Mouse (Mus musculus) hindbrain, embryonic 14.5 days (tissue): ENCODE data around the gene Rnf145. TPM values are rescaled to one million over a fixed set of nuclear protein-coding genes. Genes with fewer than 3 reads are reported as not detected.

Source experiments
- ATAC-seq: fragments of 200-750 bp; cut with Nextera tagmentation; 2 replicates; pipeline ENCODE4 v1.8.0; 2017; ENCODE audit warnings: moderate number of reproducible peaks, mild to moderate bottlenecking, moderate TSS enrichment, moderate library complexity; ENCODE audit not compliant: low FRiP score
- DNase-seq: peaks from one replicate; pipeline ENCODE4 v3.0.0-alpha.2; 2015; ENCODE audit warnings: low spot score
- H3K27ac ChIP-seq: fragments of 300-500 bp; sonication (generic); 2 replicates; pipeline ENCODE4 v1.5.1; 2014; ENCODE audit warnings: mild to moderate bottlenecking, moderate library complexity
- H3K27me3 ChIP-seq: fragments of 300-500 bp; sonication (generic); 2 replicates; pipeline ENCODE4 v1.6.1; 2014; ENCODE audit warnings: mild to moderate bottlenecking, low read length, mixed read lengths; ENCODE audit not compliant: control insufficient read depth, insufficient read depth
- H3K36me3 ChIP-seq: fragments of 300-500 bp; sonication (generic); replicated peaks from 2 replicates; pipeline ENCODE4 v1.6.1; 2014; ENCODE audit not compliant: control insufficient read depth, insufficient read depth
- H3K4me1 ChIP-seq: fragments of 300-500 bp; sonication (generic); replicated peaks from 2 replicates; pipeline ENCODE4 v1.6.1; 2014; ENCODE audit warnings: antibody characterized with exemption, low read length, mixed read lengths; ENCODE audit not compliant: control insufficient read depth, insufficient read depth
- H3K4me2 ChIP-seq: fragments of 300-500 bp; sonication (generic); replicated peaks from 2 replicates; pipeline ENCODE4 v1.6.1; 2014; ENCODE audit warnings: mild to moderate bottlenecking, moderate library complexity
- H3K4me3 ChIP-seq: fragments of 300-500 bp; sonication (generic); replicated peaks from 2 replicates; pipeline ENCODE4 v1.5.1; 2014; ENCODE audit warnings: mild to moderate bottlenecking, low read length
- H3K9ac ChIP-seq: fragments of 300-500 bp; sonication (generic); 2 replicates; pipeline ENCODE4 v1.6.1; 2014
- H3K9me3 ChIP-seq: fragments of 300-500 bp; sonication (generic); 2 replicates; pipeline ENCODE4 v1.6.1; 2016; ENCODE audit warnings: low read length; ENCODE audit not compliant: control insufficient read depth
- WGBS: fragments of 180-500 bp; shearing (Covaris S2); extraction: QIAGEN DNeasy Blood & Tissue Kit; methylation state at CpG from one replicate; pipeline ENCODE4 v1.1.7; 2014; 5-methylcytosine and 5-hydroxymethylcytosine counted together
- polyA plus RNA-seq: library from polyadenylated mRNA; unstranded; fragments of >200 nt; fragmentation: Nextera tagmentation; extraction: Ambion mirVana; gene quantifications from 2 replicates; pipeline ENCODE4 v1.2.1, GENCODE M21; 2014

Gene Rnf145
- polyA plus RNA-seq, 1 experiment from 2014 or later = 134 TPM

DNA sequence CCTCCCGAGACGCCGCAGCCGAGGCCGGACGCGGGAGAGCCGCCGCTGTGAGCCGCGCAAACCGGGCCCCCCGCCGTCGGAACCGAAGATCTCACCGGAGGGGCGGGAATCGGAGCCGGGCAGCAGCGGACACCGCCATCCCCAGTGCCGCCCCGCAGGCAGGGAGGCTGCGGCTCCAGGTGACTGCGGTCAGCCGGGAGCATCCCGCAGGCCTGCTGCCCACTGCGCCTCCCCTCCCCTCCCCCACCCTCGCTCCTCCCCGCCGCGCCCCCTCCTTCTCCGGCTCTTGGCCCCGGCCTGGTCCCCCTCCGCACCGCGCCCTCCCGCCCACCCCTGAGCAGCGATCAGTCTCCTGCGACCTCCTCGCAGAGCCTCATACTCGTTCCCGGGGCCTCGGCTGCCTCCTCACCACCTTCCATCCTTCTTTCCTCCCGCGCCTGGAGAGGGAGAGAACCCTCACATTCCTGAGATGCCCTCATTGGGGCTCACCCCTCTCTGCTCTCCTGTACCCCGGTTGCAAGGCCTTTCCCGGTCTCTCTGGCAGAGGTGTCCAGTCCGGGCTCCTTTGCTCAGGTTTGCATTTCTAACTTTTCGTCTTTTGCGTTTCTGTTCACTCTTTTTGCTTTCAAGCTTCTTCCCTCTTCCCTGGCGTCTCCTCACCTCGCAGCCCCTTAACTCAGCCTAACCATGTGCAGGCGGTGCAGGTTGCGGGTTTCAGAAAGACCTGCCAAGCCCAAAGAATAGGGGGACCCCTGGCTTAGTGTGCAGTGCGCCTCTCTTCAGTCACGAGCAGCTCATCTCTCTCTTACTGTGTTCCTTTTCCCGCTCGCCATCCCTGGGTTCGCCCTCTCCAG is 559 bp downstream of the Rnf145 start:
- DNase-seq (no peak), ATAC-seq (peak; percentile 48)
- Histone ChIP-seq H3K4me1 (peaks cover 31% of the 10 kb centered on the region), H3K36me3 (no peaks in the 10 kb centered on the region), H3K9ac (peak overlapping the region; percentile 98), H3K27ac (peak overlapping the region; percentile 97), H3K4me2 (peak overlapping the region; percentile 72), H3K27me3 (no peaks in the 10 kb centered on the region), H3K9me3 (no peaks in the 10 kb centered on the region), H3K4me3 (peak overlapping the region; percentile 99)
- 1% methylated on average over 35 of the region's 61 CpGs for WGBS

DNA sequence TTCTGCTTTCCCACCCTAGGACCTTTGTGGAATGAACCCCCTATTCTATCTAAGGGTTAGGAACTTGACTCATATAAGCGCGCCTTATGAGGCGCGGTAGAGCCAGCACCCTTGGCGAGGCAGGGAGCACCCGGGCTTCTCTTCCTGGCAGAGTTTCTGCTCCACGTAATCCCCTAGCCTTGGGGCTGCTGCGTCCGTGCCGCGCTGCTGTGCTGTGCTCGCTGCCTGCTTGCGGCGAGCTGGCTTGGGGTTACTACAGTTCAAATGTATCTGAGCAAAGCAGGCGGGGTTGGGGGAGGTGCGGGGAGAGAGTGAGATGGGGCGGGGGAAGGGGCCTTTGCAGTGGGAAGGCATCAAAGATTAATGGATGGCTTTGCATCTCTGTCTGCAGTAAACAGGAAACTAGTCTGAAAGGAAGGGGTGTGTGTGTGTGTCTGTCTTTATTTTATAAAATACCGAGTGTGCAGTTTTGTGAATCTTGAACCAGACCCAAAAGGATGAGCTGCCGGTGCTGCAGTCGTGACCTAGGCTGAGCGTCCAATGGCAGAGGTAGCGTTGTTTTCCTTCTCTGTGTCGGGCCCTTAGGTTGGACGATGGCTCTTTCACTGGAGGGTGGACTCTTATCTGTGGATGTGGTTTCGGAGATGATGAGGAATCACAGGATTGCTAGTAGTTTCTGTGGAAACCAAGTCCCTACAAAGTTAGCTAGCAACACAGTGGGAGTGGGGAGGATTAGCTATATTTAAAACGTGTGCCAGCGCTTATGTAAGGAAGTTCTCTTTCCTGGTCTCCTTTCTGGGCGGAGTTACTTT is 1.4 kb downstream of the Rnf145 start:
- DNase-seq (peak; percentile 74), ATAC-seq (peak; percentile 83)
- peaks cover 8% of the 10 kb centered on the region for H3K36me3 ChIP-seq
- H3K27ac ChIP-seq = peak overlapping the region; percentile 97
- under 1% methylated on average over 28 of the region's 28 CpGs for WGBS
- H3K27me3 ChIP-seq = no peaks in the 10 kb centered on the region
- peak overlapping the region; percentile 72 for H3K4me2 ChIP-seq
- H3K4me1 ChIP-seq = peaks cover 31% of the 10 kb centered on the region
- H3K9me3 ChIP-seq = no peaks in the 10 kb centered on the region
- peak overlapping the region; percentile 99 for H3K4me3 ChIP-seq
- H3K9ac ChIP-seq = peak overlapping the region; percentile 98

DNA sequence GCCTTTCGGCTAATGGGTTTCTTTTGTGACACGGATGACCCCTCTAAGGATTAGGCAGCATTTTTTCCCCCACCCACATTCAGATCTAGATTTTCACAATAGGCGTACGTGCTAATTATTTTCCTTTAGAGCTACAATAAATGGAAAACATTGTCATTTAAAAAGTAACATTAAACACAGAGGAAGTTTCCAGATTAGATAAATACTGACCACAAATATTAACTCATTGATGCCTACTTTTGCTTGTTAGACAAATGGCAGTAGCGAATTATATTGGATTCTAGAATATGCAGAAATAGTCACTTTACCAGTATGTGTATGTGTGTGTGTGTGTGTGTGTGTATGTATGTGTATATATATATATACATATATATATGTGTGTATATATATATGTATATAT is 3.8 kb downstream of the Rnf145 start:
- ATAC-seq = no peak
- no peak overlapping the region for H3K4me2 ChIP-seq
- 88% methylated on average over 5 of the region's 5 CpGs for WGBS
- no peak overlapping the region for H3K4me3 ChIP-seq
- no peak overlapping the region for H3K27ac ChIP-seq
- peaks cover 29% of the 10 kb centered on the region for H3K4me1 ChIP-seq
- H3K9ac ChIP-seq = no peak overlapping the region
- peaks cover 28% of the 10 kb centered on the region for H3K36me3 ChIP-seq
- H3K27me3 ChIP-seq = no peaks in the 10 kb centered on the region
- no peak for DNase-seq
- no peaks in the 10 kb centered on the region for H3K9me3 ChIP-seq

- Histone ChIP-seq H3K4me3 (no peak overlapping the region), H3K27me3 (no peaks in the 10 kb centered on the region), H3K36me3 (peaks cover 50% of the 10 kb centered on the region), H3K9ac (no peak overlapping the region), H3K27ac (no peak overlapping the region), H3K9me3 (no peaks in the 10 kb centered on the region), H3K4me1 (peaks cover 17% of the 10 kb centered on the region), H3K4me2 (no peak overlapping the region)
- ATAC-seq (no peak), DNase-seq (no peak)
- WGBS = 79% methylated on average over 4 of the region's 4 CpGs
These were observed 7.0 kb downstream of the Rnf145 start for GRCm38 (mm10) chr11:44525765-44526164.

- Histone ChIP-seq H3K4me1 (peaks cover 8% of the 10 kb centered on the region), H3K36me3 (peaks cover 59% of the 10 kb centered on the region), H3K4me2 (no peak overlapping the region), H3K9ac (no peak overlapping the region), H3K27me3 (no peaks in the 10 kb centered on the region), H3K27ac (no peak overlapping the region), H3K4me3 (no peak overlapping the region), H3K9me3 (no peaks in the 10 kb centered on the region)
- no peak for DNase-seq
- WGBS = 94% methylated on average over 11 of the region's 11 CpGs
- ATAC-seq = no peak
These were observed 8.0 kb downstream of the Rnf145 start for GRCm38 (mm10) chr11:44526654-44527263.

- H3K4me1 ChIP-seq = no peaks in the 10 kb centered on the region; the same call in 1 of the 2 replicates
- no peak overlapping the region for H3K4me2 ChIP-seq
- WGBS = 94% methylated on average over 14 of the region's 14 CpGs
- peaks cover 76% of the 10 kb centered on the region for H3K36me3 ChIP-seq
- ATAC-seq = no peak
- H3K27ac ChIP-seq = no peak overlapping the region
- H3K4me3 ChIP-seq = no peak overlapping the region
- no peak for DNase-seq
- no peaks in the 10 kb centered on the region for H3K9me3 ChIP-seq
- H3K9ac ChIP-seq = no peak overlapping the region
- no peaks in the 10 kb centered on the region for H3K27me3 ChIP-seq
These were observed 9.9 kb downstream of the Rnf145 start for GRCm38 (mm10) chr11:44528560-44529199.

- 91% methylated on average over 12 of the region's 12 CpGs for WGBS
These were observed 10.4 kb downstream of the Rnf145 start for GRCm38 (mm10) chr11:44529200-44529599.

DNA sequence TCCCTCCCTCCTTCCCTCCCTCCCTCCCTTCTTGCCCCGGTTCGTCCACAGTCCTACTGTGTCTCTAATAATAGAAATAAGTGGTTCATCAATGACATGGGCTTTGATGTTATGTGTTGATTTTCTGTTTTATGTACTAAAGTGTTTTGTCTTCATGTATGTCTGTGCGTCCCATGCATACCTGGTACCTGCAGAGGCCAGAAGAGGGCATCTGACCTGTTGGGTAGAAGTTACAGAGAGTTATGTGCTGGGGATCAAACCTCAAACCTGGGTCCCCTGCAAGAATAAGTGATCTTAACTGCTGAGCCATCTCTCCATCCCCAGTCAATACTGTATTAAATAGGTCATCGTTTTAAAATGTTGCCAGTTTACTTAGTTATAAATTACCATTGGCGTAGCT is 11.0 kb downstream of the Rnf145 start:
- Histone ChIP-seq H3K36me3 (peaks cover 82% of the 10 kb centered on the region), H3K9me3 (no peaks in the 10 kb centered on the region), H3K4me2 (no peak overlapping the region), H3K27ac (no peak overlapping the region), H3K9ac (no peak overlapping the region), H3K27me3 (no peaks in the 10 kb centered on the region), H3K4me3 (no peak overlapping the region), H3K4me1 (no peaks in the 10 kb centered on the region; the same call in 1 of the 2 replicates)
- ATAC-seq (no peak), DNase-seq (no peak)
- 97% methylated on average over 5 of the region's 5 CpGs for WGBS

More at GRCm38 (mm10) chr11:44529200-44529599, 10.4 kb downstream of the Rnf145 start:
- H3K4me3 ChIP-seq = no peak overlapping the region
- H3K4me1 ChIP-seq = no peaks in the 10 kb centered on the region; the same call in 1 of the 2 replicates
- ATAC-seq = no peak
- H3K9me3 ChIP-seq = no peaks in the 10 kb centered on the region
- H3K27ac ChIP-seq = no peak overlapping the region
- no peak for DNase-seq
- peaks cover 81% of the 10 kb centered on the region for H3K36me3 ChIP-seq
- H3K27me3 ChIP-seq = no peaks in the 10 kb centered on the region
- H3K9ac ChIP-seq = no peak overlapping the region
- H3K4me2 ChIP-seq = no peak overlapping the region
